Mouse (Mus musculus) heart, postnatal 14 days (tissue): Measurements from ENCODE around the gene Rad51b. TPM values are rescaled to one million over a fixed set of nuclear protein-coding genes. Genes with fewer than 3 reads are reported as not detected.

ENCODE experiments used
- DNase-seq, 2 experiments: peaks; one replicate each; pipeline ENCODE4 v3.0.0; 2021 to 2022
- intact Hi-C: fragments of 180-260 bp; cut with DNase I; formaldehyde crosslinking; loops from one replicate; pipeline ENCODE4 v1.15.1; 2025
- total RNA-seq, 2 experiments: library from RNA; stranded (reverse); gene quantifications; 2 replicates each; pipeline ENCODE4 v1.2.3; 2021

Gene Rad51b
- total RNA-seq, 2 experiments from 2014 or later, result 0.79 to 0.88 TPM

DNA sequence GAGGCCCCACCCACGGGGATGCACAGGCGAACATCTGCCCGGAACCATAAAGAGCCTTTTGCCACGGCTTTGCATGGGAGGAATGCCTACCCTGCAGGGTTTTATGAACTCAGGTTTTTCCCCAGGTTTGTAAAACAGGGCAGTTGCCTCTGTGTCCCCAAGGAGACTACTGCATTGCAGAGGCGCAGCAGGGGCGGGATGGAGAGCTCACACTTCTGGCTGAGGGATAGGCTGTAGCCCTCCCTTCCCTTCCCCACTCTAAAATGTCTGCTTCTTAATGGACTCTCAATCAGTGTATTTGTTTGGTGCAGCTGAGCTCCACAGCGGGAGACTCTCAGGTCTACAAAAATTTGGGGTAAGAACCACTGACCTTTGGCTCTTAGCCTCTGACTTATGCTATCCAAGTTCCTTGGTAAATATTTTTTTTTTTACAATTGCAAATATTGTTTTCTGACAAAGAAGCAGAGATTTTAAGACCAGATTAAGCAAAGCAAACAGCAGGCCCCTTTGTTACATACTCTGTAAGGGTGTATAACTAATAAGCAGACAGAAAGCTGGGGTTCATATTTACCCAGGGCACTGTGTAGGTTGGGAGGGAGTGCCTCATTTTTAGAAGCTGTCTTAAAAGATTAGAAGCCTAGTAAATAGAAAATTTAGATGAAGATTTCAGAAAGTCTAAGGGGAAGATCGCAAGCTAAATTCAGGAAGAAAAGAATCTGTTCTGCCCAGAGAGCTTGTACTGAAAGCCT, 507.9 kb downstream of the Rad51b start:
- no peak for DNase-seq
- intact Hi-C loops, result no loop called here

GRCm38 (mm10) chr12:79806990-79807389, 509.9 kb downstream of the Rad51b start:
- intact Hi-C loops, result no loop called here
- no peak for DNase-seq

DNA sequence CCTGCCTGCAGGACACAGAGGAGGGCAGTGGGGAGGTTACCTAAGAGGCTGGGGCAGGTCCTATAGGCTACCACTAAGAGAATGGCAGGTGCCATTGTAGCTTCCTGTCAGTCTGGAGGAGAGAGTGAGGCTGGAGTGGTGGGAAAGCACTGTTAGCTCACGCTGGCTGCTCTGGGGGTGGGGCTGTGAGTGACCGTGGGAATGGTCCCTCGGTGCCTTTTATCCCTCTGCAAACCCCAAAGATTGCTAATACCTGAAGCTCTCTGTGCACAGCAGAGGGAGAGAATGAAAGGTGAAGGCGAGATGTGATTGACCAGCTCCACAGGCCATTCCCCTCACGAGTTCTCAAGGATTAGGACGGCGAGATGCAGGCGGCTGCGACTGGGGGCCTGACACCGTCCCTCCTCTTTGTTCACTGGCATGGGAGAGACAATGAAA, 510.3 kb downstream of the Rad51b start:
- intact Hi-C loops, result no loop called here
- DNase-seq, result no peak

DNA sequence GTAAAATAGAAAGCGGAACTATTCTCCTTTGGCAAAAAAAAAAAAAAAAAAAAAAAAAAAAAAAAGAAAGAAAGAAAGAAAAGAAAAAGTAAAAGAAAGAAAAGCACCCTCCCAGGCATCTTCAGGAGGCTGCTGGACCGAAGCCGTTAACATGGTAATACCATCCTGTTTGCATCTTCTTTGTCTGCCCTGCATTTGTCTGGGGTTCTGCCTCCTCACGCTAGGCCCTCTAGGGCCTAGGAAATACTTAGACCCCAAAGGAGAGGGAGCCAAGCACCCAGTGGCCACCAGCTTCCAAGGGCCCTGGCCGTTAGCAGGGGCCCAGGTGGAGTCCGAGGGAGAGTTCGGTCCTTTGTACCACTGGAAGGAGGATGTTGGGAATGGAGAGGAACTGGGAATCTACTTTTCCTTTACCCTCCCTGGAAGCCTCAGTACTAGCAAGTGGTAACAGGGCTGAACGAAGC, 510.9 kb downstream of the Rad51b start:
- intact Hi-C loops, result no loop called here

DNA sequence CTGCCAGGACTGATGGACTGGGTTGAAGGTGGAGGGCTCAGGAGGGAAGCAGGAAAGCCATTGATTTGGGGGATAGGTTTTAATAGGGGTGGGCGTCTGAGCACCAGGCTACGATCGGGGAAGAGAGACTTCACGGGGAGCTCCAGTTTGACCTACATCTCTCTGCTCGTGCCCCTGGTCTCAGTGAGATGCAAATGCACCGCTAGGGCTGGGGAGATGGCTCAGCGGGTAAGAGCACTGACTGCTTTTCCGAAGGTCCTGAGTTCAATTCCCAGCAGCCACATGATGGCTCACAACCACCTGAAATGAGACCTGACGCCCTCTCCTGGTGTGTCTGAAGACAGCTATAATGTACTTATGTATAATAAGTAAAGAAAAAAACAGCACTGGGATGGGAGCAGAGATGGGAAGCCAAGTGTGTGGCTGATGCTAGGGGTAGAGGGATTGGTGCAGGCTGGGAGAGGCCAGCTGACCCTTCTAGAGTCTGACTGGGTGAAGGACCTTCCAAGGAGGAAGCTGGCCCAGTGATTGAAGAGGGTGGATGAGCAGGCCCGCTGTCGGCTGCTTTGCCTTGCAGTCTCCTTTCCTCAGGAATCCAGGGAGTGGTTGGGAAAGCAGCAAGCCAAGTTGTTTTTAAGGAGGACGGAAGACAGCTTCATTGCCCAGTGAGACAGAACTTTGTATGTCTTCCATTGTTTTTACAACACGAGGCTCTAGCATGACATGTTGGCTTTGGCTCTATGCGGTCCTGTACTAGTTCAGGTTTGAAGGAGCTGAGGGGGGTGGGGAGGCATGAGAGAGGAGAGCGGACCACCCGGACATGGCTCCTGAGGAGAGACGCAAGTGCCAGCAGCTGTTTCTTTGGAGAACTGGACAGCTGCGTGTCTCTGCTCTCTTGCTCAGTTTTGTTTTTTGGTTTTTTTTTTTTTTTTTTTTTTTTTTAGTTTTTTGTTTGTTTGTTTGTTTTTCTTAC, 511.6 kb downstream of the Rad51b start:
- DNase-seq, result no peak
- intact Hi-C loops, result no loop called here

More for the DNA sequence above, 510.9 kb downstream of the Rad51b start:
- no peak for DNase-seq

- intact Hi-C loops, result no loop called here
- no peak for DNase-seq
These were observed 512.4 kb downstream of the Rad51b start for GRCm38 (mm10) chr12:79809518-79809917.

GRCm38 (mm10) chr12:79812422-79812821, 515.3 kb downstream of the Rad51b start:
- no peak for DNase-seq
- intact Hi-C loops, result no loop called here

DNA sequence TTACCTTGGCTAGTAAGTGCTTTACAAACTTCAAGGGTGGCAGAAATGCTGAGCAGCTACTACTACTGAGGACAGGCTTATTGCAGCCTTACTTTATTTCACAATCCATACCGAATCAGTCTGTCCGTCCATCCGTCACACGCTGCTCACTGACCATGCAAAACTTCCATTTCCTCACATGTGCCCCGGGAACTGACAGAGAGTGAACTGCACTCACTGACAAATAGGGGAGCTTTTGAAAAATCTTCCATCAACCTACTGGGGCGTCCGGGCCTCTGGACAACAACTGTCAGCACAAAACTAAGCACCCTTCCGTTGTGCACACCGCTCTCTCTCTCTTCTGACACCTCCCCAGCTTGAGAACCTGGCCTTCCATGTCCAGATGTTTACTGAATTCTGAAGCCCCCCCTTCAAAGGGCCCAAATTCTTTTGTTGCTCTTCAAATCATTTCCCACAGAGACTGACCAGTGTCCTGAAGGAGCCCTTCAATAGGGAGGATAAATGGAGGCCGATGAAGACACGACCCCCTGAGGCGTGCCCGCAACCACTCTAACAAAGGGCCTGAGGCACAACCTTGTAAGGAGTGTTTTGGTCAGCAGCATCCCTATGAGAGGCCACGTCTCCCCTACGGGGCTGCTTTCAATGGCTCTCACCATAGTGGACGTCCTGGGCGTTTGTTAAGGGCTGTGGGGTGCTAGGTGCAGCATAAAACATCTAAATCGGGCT, 515.9 kb downstream of the Rad51b start:
- no peak for DNase-seq
- intact Hi-C loops, result no loop called here

DNA sequence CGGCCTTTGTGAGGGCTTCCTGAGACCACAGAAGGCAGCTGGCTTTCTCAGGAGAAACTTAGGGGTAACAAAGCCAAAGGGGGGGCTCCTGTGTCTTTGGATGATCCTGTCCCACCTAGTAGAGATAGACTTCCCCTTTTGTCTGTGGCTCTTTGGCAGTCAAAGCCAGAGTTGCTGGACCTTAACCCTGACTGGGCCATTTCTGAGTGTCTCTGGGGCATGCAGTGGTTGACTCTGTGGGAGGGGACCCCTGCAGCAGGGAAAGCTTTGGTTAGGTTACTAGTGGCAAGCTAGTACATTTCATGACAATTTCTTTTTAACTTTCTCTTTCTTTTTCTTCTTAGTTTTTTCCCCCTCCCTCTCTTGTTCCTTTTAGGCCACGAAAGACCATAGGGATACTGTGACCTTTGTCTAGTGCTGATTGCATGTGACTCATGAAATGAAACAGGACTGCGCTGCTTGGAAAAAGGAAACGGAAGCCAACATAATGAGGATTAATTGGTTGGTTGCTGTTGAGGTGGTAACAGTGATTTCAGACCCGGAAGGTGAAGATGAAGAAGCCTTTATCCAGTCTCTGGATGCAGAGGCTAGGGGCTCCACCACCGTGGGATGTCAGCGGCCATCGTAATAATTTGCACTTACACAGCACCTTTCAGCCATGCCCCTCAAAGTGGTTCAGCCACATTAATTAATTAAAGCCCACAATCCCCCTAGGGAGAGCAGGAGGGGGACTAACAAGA, 516.7 kb downstream of the Rad51b start:
- intact Hi-C loops, result no loop called here
- no peak for DNase-seq

DNA sequence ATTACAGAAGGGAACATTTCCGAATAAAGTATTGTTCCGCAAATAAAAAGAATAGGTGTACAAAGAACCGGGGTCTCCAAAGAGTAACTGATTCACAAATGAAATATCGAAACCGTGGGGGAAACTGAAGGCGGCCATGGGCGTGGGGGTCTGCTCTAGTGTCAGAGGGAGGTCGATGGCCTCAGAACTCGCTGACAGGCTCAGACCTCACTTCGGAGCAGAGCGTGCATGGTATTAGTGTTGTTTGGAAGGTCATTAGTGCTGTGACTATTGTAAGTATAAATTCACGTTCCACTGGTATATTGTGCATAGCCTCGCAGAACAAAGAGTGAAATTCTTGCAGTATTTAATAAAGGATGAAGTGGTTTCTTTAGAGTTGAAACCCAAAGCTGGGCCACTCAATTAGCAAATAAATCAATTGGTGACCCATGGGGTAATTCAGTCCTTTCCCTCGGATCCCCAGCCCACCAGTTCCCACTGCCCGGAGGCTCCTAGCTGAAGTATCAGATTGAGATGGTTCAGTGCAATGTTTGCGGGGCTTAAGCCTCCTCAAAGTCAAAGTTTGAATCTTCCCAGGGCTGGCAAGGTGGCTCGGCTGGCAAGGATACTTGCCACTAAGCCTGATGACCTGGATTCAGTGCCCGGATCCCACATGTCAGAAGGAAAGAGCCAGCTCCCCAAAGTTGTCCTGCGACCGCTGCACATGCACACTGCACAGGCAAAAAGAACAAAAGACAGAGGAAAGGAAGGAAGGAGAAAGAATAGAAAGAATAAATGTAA, 517.4 kb downstream of the Rad51b start:
- intact Hi-C loops, result no loop called here
- DNase-seq, result no peak

DNA sequence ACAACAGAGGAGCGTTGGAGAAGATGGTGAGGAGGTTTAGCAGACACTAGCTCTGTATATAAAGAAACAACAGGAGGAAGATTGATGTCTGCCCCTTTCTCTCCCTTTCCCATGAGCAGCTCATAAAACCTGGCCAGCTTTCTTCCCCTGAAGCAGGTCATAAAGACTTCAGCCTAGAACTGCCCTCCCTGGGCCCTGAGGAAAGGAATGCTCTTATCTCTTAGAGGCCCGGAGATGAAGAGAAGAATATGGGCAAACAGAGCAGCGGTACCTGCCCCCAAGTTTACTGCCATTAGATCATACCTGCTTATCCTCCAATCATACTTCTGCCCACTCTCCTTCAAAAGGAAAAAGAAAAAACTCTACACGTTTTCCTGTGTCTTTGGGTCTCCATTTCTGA, 519.2 kb downstream of the Rad51b start:
- DNase-seq, result no peak
- intact Hi-C loops, result no loop called here

GRCm38 (mm10) chr12:79820228-79820958, 523.3 kb downstream of the Rad51b start:
- intact Hi-C loops, result no loop called here
- no peak for DNase-seq

GRCm38 (mm10) chr12:79821901-79822300, 524.8 kb downstream of the Rad51b start:
- intact Hi-C loops, result loop anchor here (2.0 kb wide), 1 partner anchor 21 kb away; no protein-coding TSS in a partner anchor
- peak; percentile 61 to 75 for DNase-seq

GRCm38 (mm10) chr12:79822401-79822800, 525.3 kb downstream of the Rad51b start:
- no peak for DNase-seq
- intact Hi-C loops, result loop anchor here (2.0 kb wide), 1 partner anchor 20 kb away; no protein-coding TSS in a partner anchor

DNA sequence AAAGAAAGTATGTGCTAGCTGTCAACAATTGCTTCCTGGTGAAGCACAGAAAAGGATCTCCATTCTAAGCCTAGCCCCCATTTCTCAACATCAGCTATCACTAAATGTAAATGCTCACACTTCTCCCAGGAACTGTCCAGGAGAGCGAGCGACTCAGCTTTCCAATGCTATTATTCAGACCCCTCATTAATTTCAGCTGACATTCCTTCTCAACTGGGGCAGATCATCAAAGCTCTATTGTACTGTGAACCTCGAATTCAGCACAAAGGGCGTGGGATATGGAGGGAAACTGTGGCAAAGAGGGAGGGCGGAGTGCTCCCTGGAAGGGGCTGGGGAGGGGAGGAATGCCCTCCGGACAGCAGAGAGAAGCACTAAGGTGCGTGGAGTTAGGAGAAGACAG, 528.8 kb downstream of the Rad51b start:
- intact Hi-C loops, result no loop called here
- DNase-seq, result no peak

GRCm38 (mm10) chr12:79827233-79827692, 530.2 kb downstream of the Rad51b start:
- intact Hi-C loops, result no loop called here
- DNase-seq, result no peak

DNA sequence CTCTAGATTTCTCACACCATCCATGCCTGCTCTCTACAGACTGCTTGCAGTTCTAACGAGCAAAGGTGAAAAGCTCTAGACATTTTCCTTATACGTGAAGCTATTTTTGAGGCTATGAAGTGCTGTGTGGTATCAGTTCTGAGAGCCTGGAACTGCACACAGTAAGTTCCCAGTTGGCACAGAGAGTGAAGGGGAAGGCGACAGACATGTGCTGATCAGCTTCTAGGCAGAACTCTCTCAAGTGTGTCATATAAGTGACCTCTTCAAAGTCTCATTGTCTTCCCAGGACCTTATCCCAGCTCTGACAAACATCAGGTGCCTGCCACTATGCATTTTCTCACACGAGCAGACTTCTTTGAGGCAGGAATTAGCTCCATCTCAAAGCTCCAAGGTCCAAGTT, 530.7 kb downstream of the Rad51b start:
- intact Hi-C loops, result no loop called here
- no peak for DNase-seq

GRCm38 (mm10) chr12:79830686-79831085, 533.6 kb downstream of the Rad51b start:
- intact Hi-C loops, result loop anchor here (5.0 to 10.0 kb wide), 2 partner anchors 33 to 74 kb away; no protein-coding TSS in a partner anchor
- no peak for DNase-seq
